Mouse (Mus musculus): ENCODE results near the gene Serpine1. TPM values are rescaled to one million over a fixed set of nuclear protein-coding genes. Genes with fewer than 3 reads are reported as not detected.

Serpine1 gene
- polyA plus RNA-seq, 1 experiment from 2014 or later = 0.51 TPM

- H3K27me3 ChIP-seq (ENCODE audit: insufficient read depth, poor library complexity, severe bottlenecking) = peaks cover 5% of the 10 kb centered on the region; the same call in 1 of the 2 replicates
- DNase-seq (ENCODE audit: low spot score) = no peak
- H3K36me3 ChIP-seq = 0 out of 2 replicates have a peak, but pooled peaks cover 2% of the 10 kb centered on the region
- peaks cover 13% of the 10 kb centered on the region for H3K4me1 ChIP-seq
- WGBS = 72% methylated on average over 4 of the region's 4 CpGs
- no peak overlapping the region for H3K27ac ChIP-seq
- H3K4me3 ChIP-seq = no peak overlapping the region
- no peaks in the 10 kb centered on the region for H3K9me3 ChIP-seq
Measured at GRCm38 (mm10) chr5:137068711-137069110, 3.4 kb downstream of the Serpine1 start.

- Histone ChIP-seq H3K9me3 (no peaks in the 10 kb centered on the region), H3K27me3 (ENCODE audit: insufficient read depth, poor library complexity, severe bottlenecking) (peaks cover 5% of the 10 kb centered on the region; the same call in 1 of the 2 replicates), H3K4me3 (no peak overlapping the region), H3K4me1 (0 out of 2 replicates have a peak, but pooled peaks cover 5% of the 10 kb centered on the region), H3K27ac (no peak overlapping the region), H3K36me3 (0 out of 2 replicates have a peak, but pooled peaks cover 2% of the 10 kb centered on the region)
- DNase-seq (ENCODE audit: low spot score) = no peak
- 76% methylated on average over 8 of the region's 8 CpGs for WGBS
Measured at GRCm38 (mm10) chr5:137065923-137066322, 6.1 kb downstream of the Serpine1 start.

- peaks cover 5% of the 10 kb centered on the region; the same call in 1 of the 2 replicates for H3K27me3 ChIP-seq (ENCODE audit: insufficient read depth, poor library complexity, severe bottlenecking)
- WGBS = 65% methylated on average over 6 of the region's 6 CpGs
- 0 out of 2 replicates have a peak, but pooled peaks cover 5% of the 10 kb centered on the region for H3K4me1 ChIP-seq
- no peak for DNase-seq (ENCODE audit: low spot score)
- H3K36me3 ChIP-seq = 0 out of 2 replicates have a peak, but pooled peaks cover 2% of the 10 kb centered on the region
- H3K27ac ChIP-seq = no peak overlapping the region
- H3K4me3 ChIP-seq = no peak overlapping the region
- no peaks in the 10 kb centered on the region for H3K9me3 ChIP-seq
Measured at GRCm38 (mm10) chr5:137065454-137065853, 6.6 kb downstream of the Serpine1 start.

GRCm38 (mm10) chr5:137062601-137063000 is 9.5 kb downstream of the Serpine1 start:
- no peak for DNase-seq (ENCODE audit: low spot score)
- Histone ChIP-seq H3K4me1 (0 out of 2 replicates have a peak, but pooled peaks cover 5% of the 10 kb centered on the region), H3K9me3 (no peaks in the 10 kb centered on the region), H3K27me3 (ENCODE audit: insufficient read depth, poor library complexity, severe bottlenecking) (peaks cover 5% of the 10 kb centered on the region; the same call in 1 of the 2 replicates), H3K4me3 (no peak overlapping the region), H3K36me3 (0 out of 2 replicates have a peak, but pooled peaks cover 1% of the 10 kb centered on the region), H3K27ac (no peak overlapping the region)
- 80% methylated on average over 5 of the region's 5 CpGs for WGBS

- Histone ChIP-seq H3K9me3 (no peaks in the 10 kb centered on the region), H3K4me1 (0 out of 2 replicates have a peak, but pooled peaks cover 5% of the 10 kb centered on the region), H3K27me3 (ENCODE audit: insufficient read depth, poor library complexity, severe bottlenecking) (peaks cover 5% of the 10 kb centered on the region; the same call in 1 of the 2 replicates), H3K36me3 (no peaks in the 10 kb centered on the region), H3K27ac (no peak overlapping the region), H3K4me3 (no peak overlapping the region)
- WGBS = 23% methylated on average over 11 of the region's 12 CpGs
- no peak for DNase-seq (ENCODE audit: low spot score)
Measured at GRCm38 (mm10) chr5:137061809-137062481, 10.1 kb downstream of the Serpine1 start.

- WGBS = 84% methylated on average over 5 of the region's 5 CpGs
- no peak for DNase-seq (ENCODE audit: low spot score)
- no peak overlapping the region for H3K27ac ChIP-seq
- peaks cover 4% of the 10 kb centered on the region; the same call in 1 of the 2 replicates for H3K4me1 ChIP-seq
- no peak overlapping the region for H3K4me3 ChIP-seq
- no peaks in the 10 kb centered on the region for H3K27me3 ChIP-seq (ENCODE audit: insufficient read depth, poor library complexity, severe bottlenecking)
- H3K9me3 ChIP-seq = no peaks in the 10 kb centered on the region
- no peaks in the 10 kb centered on the region for H3K36me3 ChIP-seq
Measured at GRCm38 (mm10) chr5:137054873-137055272, 17.2 kb downstream of the Serpine1 start.

GRCm38 (mm10) chr5:137054299-137054698 is 17.8 kb downstream of the Serpine1 start:
- Histone ChIP-seq H3K4me1 (peaks cover 6% of the 10 kb centered on the region; the same call in 1 of the 2 replicates), H3K9me3 (no peaks in the 10 kb centered on the region), H3K4me3 (no peak overlapping the region), H3K27ac (no peak overlapping the region), H3K36me3 (no peaks in the 10 kb centered on the region), H3K27me3 (ENCODE audit: insufficient read depth, poor library complexity, severe bottlenecking) (no peaks in the 10 kb centered on the region)
- 83% methylated on average over 7 of the region's 7 CpGs for WGBS
- no peak for DNase-seq (ENCODE audit: low spot score)

GRCm38 (mm10) chr5:137051914-137052505 is 20.1 kb downstream of the Serpine1 start:
- Histone ChIP-seq H3K36me3 (no peaks in the 10 kb centered on the region), H3K27ac (no peak overlapping the region), H3K4me3 (no peak overlapping the region), H3K27me3 (ENCODE audit: insufficient read depth, poor library complexity, severe bottlenecking) (no peaks in the 10 kb centered on the region), H3K4me1 (peaks cover 6% of the 10 kb centered on the region; the same call in 1 of the 2 replicates), H3K9me3 (no peaks in the 10 kb centered on the region)
- 75% methylated on average over 5 of the region's 5 CpGs for WGBS
- no peak for DNase-seq (ENCODE audit: low spot score)

- 62% methylated on average over 6 of the region's 6 CpGs for WGBS
Measured at GRCm38 (mm10) chr5:137051125-137051524, 20.9 kb downstream of the Serpine1 start.

GRCm38 (mm10) chr5:137046991-137047390 is 25.1 kb downstream of the Serpine1 start:
- no peaks in the 10 kb centered on the region for H3K27me3 ChIP-seq (ENCODE audit: insufficient read depth, poor library complexity, severe bottlenecking)
- no peak overlapping the region for H3K27ac ChIP-seq
- peaks cover 11% of the 10 kb centered on the region for H3K36me3 ChIP-seq
- peaks cover 20% of the 10 kb centered on the region for H3K4me1 ChIP-seq
- H3K9me3 ChIP-seq = no peaks in the 10 kb centered on the region
- H3K4me3 ChIP-seq = no peak overlapping the region
- DNase-seq (ENCODE audit: low spot score) = no peak

More at GRCm38 (mm10) chr5:137051125-137051524, 20.9 kb downstream of the Serpine1 start:
- Histone ChIP-seq H3K4me3 (no peak overlapping the region), H3K9me3 (no peaks in the 10 kb centered on the region), H3K27me3 (ENCODE audit: insufficient read depth, poor library complexity, severe bottlenecking) (no peaks in the 10 kb centered on the region), H3K4me1 (peaks cover 9% of the 10 kb centered on the region; the same call in 1 of the 2 replicates), H3K36me3 (no peaks in the 10 kb centered on the region), H3K27ac (no peak overlapping the region)
- no peak for DNase-seq (ENCODE audit: low spot score)

- Histone ChIP-seq H3K27me3 (ENCODE audit: insufficient read depth, poor library complexity, severe bottlenecking) (no peaks in the 10 kb centered on the region), H3K36me3 (peaks cover 18% of the 10 kb centered on the region), H3K9me3 (no peaks in the 10 kb centered on the region), H3K27ac (peak overlapping the region; percentile 92), H3K4me3 (peak overlapping the region; percentile 76), H3K4me1 (peaks cover 20% of the 10 kb centered on the region)
- WGBS = 29% methylated on average over 5 of the region's 5 CpGs
- no peak for DNase-seq (ENCODE audit: low spot score)
Measured at GRCm38 (mm10) chr5:137046324-137046718, 25.7 kb downstream of the Serpine1 start.

- peak; percentile 99 for DNase-seq (ENCODE audit: low spot score)
- Histone ChIP-seq H3K9me3 (no peaks in the 10 kb centered on the region), H3K4me1 (peaks cover 20% of the 10 kb centered on the region), H3K36me3 (peaks cover 23% of the 10 kb centered on the region), H3K4me3 (peak within 1 kb of the TSS; percentile 76), H3K27me3 (ENCODE audit: insufficient read depth, poor library complexity, severe bottlenecking) (no peaks in the 10 kb centered on the region), H3K27ac (peak within 1 kb of the TSS; percentile 92)
- under 1% methylated on average over 48 of the region's 48 CpGs for WGBS
Measured at GRCm38 (mm10) chr5:137045402-137046323, 26.4 kb downstream of the Serpine1 start, which contains the start of gene Ap1s1. Gene Ap1s1 (minus strand): TSS chr5:137046135.
